Mouse (Mus musculus) cerebellum, adult (tissue): ENCODE data around the gene Rnft2.
A peak's percentile ranks its signal among the peaks of the same experiment; 100 is the strongest.

ENCODE experiments used
- ATAC-seq: cut with Nextera tagmentation; 2 replicates; pipeline ENCODE4 v1.9.2; 2017; ENCODE audit warnings: mild to moderate bottlenecking, moderate library complexity, mixed read lengths; ENCODE audit not compliant: insufficient number of reproducible peaks, low FRiP score, low TSS enrichment

Gene Rnft2

GRCm38 (mm10) chr5:118244606-118245443 lies at the start of gene Rnft2, which contains the start of gene 2410131K14Rik:
Gene Rnft2 (minus strand): TSS chr5:118245116.
Gene 2410131K14Rik (plus strand): TSS chr5:118245227.
- peak; percentile 98 for ATAC-seq

- ATAC-seq, result peak; percentile 61; the same call in 1 of the 2 replicates
Observed at GRCm38 (mm10) chr5:118294086-118294864, 49.4 kb upstream of the Rnft2 start.

GRCm38 (mm10) chr5:118292476-118292875 lies 47.6 kb upstream of the Rnft2 start:
- no peak for ATAC-seq

GRCm38 (mm10) chr5:118291453-118291852 lies 46.5 kb upstream of the Rnft2 start:
- ATAC-seq, result no peak

GRCm38 (mm10) chr5:118277741-118278495 lies 33.0 kb upstream of the Rnft2 start:
- no peak for ATAC-seq

- no peak for ATAC-seq
Observed at GRCm38 (mm10) chr5:118276711-118277110, 31.8 kb upstream of the Rnft2 start.

GRCm38 (mm10) chr5:118276281-118276680 lies 31.4 kb upstream of the Rnft2 start:
- ATAC-seq, result no peak

- ATAC-seq, result no peak
Observed at GRCm38 (mm10) chr5:118274546-118274945, 29.6 kb upstream of the Rnft2 start.

- no peak for ATAC-seq
Observed at GRCm38 (mm10) chr5:118273446-118273845, 28.5 kb upstream of the Rnft2 start.

GRCm38 (mm10) chr5:118271449-118272110 lies 26.7 kb upstream of the Rnft2 start:
- ATAC-seq, result no peak

- ATAC-seq, result peak; percentile 80; the same call in 1 of the 2 replicates
Observed at GRCm38 (mm10) chr5:118268987-118269386, 24.1 kb upstream of the Rnft2 start.

- no peak for ATAC-seq
Observed at GRCm38 (mm10) chr5:118266309-118266708, 21.4 kb upstream of the Rnft2 start.

- no peak for ATAC-seq
Observed at GRCm38 (mm10) chr5:118265366-118265765, 20.4 kb upstream of the Rnft2 start.

- ATAC-seq, result no peak
Observed at GRCm38 (mm10) chr5:118264279-118264678, 19.4 kb upstream of the Rnft2 start.

- ATAC-seq, result no peak
Observed at GRCm38 (mm10) chr5:118262418-118262817, 17.5 kb upstream of the Rnft2 start.

GRCm38 (mm10) chr5:118261181-118261580 lies 16.3 kb upstream of the Rnft2 start:
- ATAC-seq, result no peak

GRCm38 (mm10) chr5:118260642-118261041 lies 15.7 kb upstream of the Rnft2 start:
- ATAC-seq, result no peak

GRCm38 (mm10) chr5:118260055-118260454 lies 15.1 kb upstream of the Rnft2 start:
- no peak for ATAC-seq

- no peak for ATAC-seq
Observed at GRCm38 (mm10) chr5:118259636-118260035, 14.7 kb upstream of the Rnft2 start.

GRCm38 (mm10) chr5:118259152-118259551 lies 14.2 kb upstream of the Rnft2 start:
- ATAC-seq, result 0 out of 2 replicates have a peak, but pooled peaks have one; percentile 49
